Mouse (Mus musculus): ENCODE measurements around the gene Cc2d2b.

DNA sequence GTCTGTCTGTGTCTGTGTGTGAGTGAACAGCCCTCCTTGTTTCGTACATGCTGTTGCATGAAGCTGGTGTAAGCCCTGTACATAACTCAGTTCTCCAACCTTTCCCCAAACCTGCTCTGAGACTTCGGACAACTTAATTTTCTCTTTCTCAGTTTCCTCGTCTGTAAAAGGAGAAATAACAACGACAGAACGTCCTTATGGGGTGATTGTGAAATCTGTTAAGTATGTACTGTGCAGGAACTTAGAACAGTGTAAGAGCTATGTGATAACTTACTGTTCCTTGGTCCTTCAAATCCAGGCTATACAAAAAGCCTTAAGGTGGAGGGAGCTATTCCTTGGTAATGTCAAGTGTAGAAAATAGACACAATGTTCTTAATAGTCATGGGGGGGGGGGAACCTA, 83.8 kb downstream of the Cc2d2b start:
- TF ChIP-seq GATA1 (IDR thresholded peaks at IDR 0.05; ENCODE audit: borderline replicate concordance, low read length) (no peak), FLI1 (IDR thresholded peaks at IDR 0.05; ENCODE audit: low read length) (no peak)

Data from megakaryocyte, embryonic 14.5 days (primary cell).